19 mouse cellular contexts compared by ENCODE assay signal in genomic region chr11:86403845-86404244, GRCm38 (mm10). TPM values are rescaled to one million over a fixed set of nuclear protein-coding genes. Genes with fewer than 3 reads are reported as not detected.
A peak's percentile ranks its signal among the peaks of the same experiment; 100 is the strongest.
DNase-seq lines count a peak whose midpoint lies in the region; TF ChIP-seq lines count a peak whose summit lies in the region.
"Had no signal": no experiment of that assay in that cellular context is flagged by ENCODE, and none has a peak within 500 bp of the region (broad histone marks: within the 10 kb centered on the region; RNA-seq: fewer than 3 reads in every experiment).

No protein-coding gene starts in this region.

- H3K4me3 ChIP-seq in gastrocnemius, adult 2 months, result no peak overlapping the region
- H3K4me3 ChIP-seq: embryonic facial prominence, embryonic 13.5 days; forebrain, embryonic 12.5 days; heart, embryonic 12.5 days; hindbrain, embryonic 10.5 days had no signal

- H3K27me3 ChIP-seq in splenic B cell, adult 2 months (ENCODE audit: control insufficient read depth, insufficient read depth, low read length, poor library complexity, severe bottlenecking), result no peaks in the 10 kb centered on the region
- H3K27me3 ChIP-seq: embryonic facial prominence, embryonic 13.5 days; heart, embryonic 12.5 days had no signal

- DNase-seq in gastrocnemius, adult 2 months, result no peak
- no peak for DNase-seq in gastrocnemius, postnatal 4 days (ENCODE audit: low spot score in 2 of 2)
- DNase-seq in spleen, postnatal 36 days (ENCODE audit: low spot score in 2 of 2), result peak; percentile 72 to 73
- no peak for DNase-seq in spleen, postnatal 10 days (ENCODE audit: low spot score in 2 of 2)
- DNase-seq in splenic B cell, adult 2 months (ENCODE audit: low read depth, low spot score), result peak; percentile 54
- no peak for DNase-seq in thymus, adult 18-20 months
- DNase-seq in thymus, postnatal 0 days (ENCODE audit: low spot score), result no peak
- DNase-seq: adrenal gland, adult 8-10 months; adrenal gland, postnatal 36 days; cerebellum, adult 11 months; cerebellum, adult 8-10 months; cerebellum, postnatal 25 days; gastrocnemius, postnatal 25 days had no signal

- intact Hi-C loops in gastrocnemius, adult 2 months (cut with DNase I), result no loop called here

- peak overlapping the region; percentile 73 for H3K27ac ChIP-seq in gastrocnemius, adult 2 months
- H3K27ac ChIP-seq: embryonic facial prominence, embryonic 13.5 days; forebrain, embryonic 12.5 days; hindbrain, embryonic 14.5 days had no signal

- TF ChIP-seq CTCF in gastrocnemius, adult 2 months (IDR thresholded peaks at IDR 0.05), result no peak

- no peaks in the 10 kb centered on the region for H3K36me3 ChIP-seq in splenic B cell, adult 2 months (ENCODE audit: control insufficient read depth, insufficient read depth, low read length, poor library complexity, severe bottlenecking)
- H3K36me3 ChIP-seq: embryonic facial prominence, embryonic 13.5 days; forebrain, embryonic 12.5 days; G1E; heart, embryonic 12.5 days; hindbrain, embryonic 10.5 days had no signal

RNA-seq across cellular contexts. Expression of gene Med13, which starts 46.4 kb away (rescaled TPM):
- 10 to 100 TPM; 42.3 to 43.0 TPM for total RNA-seq in gastrocnemius, adult 2 months (2021)
- 10 to 100 TPM; 47.8 to 51.6 TPM for total RNA-seq in gastrocnemius, postnatal 4 days (2021)
- polyA plus RNA-seq in thymus, postnatal 0 days (2015; fragmentation: Nextera tagmentation; extraction: Ambion mirVana), result 10.0 and 15.1 TPM in 2 replicates

Comparison
In these comparisons a context has a peak if more than half of its experiments do, and no peak if none do; other contexts are left out.
1. DNase-seq: peak in spleen, postnatal 36 days (2 of 2) and splenic B cell, adult 2 months (single experiment); none in gastrocnemius, adult 2 months (single experiment), gastrocnemius, postnatal 4 days (0 of 2), spleen, postnatal 10 days (0 of 2), thymus, adult 18-20 months (0 of 2) and thymus, postnatal 0 days (single experiment).